Mouse (Mus musculus) regulatory T cell (primary cell): ENCODE measurements at regions not wholly inside any gene's neighbourhood (a gene's known extent, or its start where the extent isn't known, plus 50 kb on each side); places are given as distances from the start of the nearest gene placed in this dataset.
"Not testable (repeated sequence)": the region's sequence is repeated elsewhere in the genome, so short reads cannot be mapped to it uniquely, and the experiment has no call there.

ENCODE experiments used
- in situ Hi-C: fragments of 300-600 bp; cut with MboI, MseI; formaldehyde crosslinking; loops from one replicate; pipeline ENCODE4 v1.15.1; 2025; ENCODE audit warnings: high pct_unique_total_duplicates

DNA sequence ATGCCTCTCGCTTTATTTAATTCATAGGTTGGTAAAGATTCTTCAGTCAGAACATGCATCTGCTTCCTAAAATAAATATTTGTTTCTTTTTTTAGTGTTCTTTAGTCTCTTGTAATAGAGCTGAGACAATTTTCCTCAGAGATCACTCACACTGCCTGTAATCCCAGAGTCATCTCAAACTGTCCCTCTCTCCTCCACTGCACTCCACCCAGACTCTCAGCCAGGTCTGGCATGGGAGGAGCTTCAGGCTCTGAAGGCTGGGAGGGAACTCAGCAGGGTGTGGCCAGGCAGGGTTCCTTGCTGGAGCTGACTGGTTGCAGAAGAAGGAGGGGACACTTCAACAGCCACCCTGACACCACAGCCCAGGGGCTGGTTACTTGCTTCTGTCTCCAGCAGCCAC, 524.8 kb downstream of the Dad1 start:
- in situ Hi-C loops, result not testable (repeated sequence)

DNA sequence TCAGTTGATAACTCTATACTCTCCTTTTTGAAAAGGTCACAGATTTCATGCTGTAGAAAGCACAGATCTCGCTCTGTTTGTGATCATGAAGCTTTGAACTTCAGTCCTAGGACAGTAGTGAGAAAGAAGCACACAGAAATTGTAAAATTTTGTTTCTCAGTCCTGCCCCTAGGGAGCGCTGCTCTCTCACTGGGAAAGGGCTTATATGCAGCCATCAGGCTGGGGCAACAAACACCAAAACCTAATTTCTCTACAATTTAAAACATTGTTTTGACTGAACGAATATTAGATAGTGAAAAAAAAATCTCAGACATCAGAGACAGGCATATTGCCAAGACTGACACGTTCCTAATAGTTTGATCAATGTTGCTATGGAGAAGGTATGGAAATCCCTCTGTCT, 527.0 kb downstream of the Dad1 start:
- in situ Hi-C loops, result not testable (repeated sequence)

DNA sequence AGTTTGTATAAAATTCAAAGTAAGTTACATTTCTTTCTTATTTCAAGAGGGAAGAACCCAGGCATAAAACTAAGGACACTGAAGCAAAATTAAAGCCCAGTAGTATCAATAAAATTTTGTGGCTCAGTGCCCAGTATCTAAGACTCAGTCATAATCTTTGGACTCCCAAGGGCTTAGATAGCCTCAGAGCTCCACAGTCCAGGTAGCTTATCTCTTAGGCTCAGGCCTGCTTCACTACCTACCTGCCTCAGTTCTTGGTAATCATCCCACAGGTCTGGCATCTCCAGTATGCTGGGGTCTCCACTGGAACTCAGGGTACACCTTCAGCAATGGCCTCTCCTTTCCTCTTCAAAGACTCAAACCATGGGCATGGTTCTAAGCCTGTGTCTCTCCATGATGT, 530.3 kb downstream of the Dad1 start:
- in situ Hi-C loops, result not testable (repeated sequence)

DNA sequence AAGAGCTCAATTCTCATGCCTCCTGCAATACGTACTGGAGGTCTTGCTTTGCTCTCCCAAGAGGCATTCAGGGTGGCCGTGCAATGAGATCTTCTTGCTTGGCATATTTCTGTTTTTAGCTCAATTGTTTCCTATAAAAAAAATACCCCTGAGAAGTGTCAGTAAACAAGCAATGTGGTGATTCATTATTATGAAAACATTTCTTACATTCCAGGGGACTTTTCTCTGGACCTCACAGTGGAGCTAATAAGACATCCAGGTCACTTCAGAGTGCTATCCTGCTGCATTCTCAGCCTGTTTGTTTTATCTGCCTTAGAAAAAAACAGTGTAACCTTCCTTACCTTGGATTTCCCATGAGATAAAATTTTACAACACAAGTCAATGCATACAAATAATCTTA, 532.0 kb downstream of the Dad1 start:
- in situ Hi-C loops, result not testable (repeated sequence)

DNA sequence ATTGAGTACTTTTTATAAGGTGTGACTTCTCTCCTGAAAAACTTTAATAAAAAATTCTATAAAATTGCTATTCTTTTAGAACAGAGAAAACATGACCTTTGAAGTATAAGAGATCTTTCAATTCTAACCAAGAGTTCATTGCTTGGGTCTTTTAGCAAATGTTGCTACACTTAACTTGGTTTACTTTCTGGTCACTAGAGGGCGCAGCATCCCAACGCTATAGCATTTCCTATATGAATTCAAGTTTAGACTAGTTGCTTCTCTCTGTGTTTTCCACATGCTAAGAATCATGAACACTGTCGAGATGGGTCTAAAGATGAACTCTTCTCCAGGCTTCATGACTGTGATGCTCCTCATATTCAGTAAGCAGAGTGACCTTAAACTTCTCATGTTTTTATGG, 544.3 kb downstream of the Dad1 start:
- in situ Hi-C loops, result not testable (repeated sequence)

DNA sequence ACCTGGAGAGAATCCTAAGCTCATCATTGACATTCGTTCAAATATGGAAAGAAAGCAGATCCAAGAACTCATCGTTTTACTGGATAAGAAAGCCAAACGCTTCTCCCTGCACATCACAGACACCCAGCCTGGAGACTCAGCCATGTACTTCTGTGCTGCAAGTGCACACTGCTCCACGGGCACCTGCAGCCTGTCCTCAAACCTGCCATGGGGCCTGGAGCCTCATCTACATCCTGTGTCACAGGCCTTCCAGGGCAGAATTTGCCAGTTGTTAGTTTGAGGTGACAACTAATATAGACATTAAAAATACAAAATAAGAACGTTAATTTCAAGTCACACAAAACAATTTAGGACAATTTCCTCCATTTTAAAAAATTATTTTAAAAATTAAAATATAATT, 549.6 kb downstream of the Dad1 start:
- in situ Hi-C loops, result not testable (repeated sequence)

DNA sequence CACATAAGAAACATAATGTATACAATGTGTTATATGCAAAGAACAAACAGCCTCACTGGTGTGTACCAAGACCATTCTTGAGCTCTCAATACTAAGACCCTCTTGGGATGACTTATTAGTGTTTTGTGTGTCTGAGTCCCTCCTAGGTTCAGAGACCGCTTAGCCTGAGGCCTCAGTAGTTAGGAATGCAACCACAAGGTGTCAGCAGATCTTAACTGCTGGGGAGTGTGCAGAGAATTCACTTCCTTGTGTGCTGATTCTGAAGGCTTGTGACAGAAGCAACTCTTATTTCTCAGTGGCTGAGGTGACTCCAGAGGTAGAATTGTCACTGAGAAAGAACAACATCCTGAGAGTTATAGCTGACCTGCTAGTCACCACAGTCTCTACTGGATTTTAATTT, 550.3 kb downstream of the Dad1 start:
- in situ Hi-C loops, result not testable (repeated sequence)

DNA sequence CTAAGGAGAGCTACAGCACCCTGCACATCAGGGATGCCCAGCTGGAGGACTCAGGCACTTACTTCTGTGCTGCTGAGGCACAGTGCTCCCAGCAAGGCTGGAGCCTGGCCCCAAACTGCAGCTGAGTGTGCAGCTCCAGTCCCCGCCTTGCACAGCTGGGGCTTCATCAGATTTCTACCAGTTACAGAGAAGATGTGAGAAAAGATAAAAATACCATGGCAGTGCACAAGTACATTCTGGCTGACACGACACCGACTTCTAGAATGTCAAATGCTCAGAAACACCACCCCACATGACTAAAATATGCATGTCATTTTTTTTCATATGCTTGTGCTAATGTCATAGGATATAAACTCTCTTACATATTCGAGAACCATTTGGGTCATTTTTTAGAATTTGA, 569.8 kb downstream of the Dad1 start:
- in situ Hi-C loops, result not testable (repeated sequence)

DNA sequence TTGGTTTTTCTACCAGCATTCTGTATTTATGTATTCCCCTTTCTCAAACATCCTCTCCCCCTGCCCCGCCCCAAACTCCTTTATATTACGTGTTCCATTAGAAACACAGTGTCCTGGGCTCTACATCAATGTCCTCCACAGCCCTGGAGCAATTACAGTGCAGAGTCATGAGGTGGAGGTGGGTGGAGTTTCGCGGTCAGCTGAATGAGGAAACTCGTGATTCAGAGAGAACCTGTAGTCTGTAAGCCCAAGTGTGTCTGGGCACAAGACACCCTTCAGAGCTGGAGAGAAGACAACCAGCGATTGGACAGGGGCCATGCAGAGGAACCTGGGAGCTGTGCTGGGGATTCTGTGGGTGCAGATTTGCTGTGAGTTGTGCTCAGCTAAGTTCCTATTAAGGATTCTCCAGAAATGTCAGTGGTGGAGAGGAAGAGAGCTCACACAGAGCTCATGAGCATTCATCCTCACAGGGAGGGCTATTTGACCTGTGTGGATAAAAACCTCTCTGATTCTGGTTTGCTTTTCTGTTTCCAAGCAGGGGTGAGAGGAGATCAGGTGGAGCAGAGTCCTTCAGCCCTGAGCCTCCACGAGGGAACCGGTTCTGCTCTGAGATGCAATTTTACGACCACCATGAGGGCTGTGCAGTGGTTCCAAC, 570.4 kb downstream of the Dad1 start:
- in situ Hi-C loops, result not testable (repeated sequence)

DNA sequence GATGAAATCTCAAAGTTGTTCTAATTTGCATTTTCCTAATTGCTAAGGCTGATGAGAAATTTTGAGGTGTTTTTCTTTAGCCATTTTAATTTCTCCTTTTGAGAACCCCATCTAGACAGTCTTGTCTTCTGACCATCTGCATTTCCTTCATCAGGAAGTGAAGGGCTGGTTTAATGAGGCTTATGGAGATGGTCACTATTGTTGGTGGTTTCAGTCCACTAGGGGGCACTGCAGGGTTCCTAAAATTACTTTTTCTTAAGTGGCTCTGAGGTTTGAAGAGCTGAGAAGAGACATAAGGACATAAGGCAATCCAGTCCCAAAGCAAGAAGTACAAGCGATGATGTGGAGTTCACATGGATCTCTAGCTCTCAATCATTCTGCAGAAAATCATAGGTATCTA, 571.2 kb downstream of the Dad1 start:
- in situ Hi-C loops, result not testable (repeated sequence)

DNA sequence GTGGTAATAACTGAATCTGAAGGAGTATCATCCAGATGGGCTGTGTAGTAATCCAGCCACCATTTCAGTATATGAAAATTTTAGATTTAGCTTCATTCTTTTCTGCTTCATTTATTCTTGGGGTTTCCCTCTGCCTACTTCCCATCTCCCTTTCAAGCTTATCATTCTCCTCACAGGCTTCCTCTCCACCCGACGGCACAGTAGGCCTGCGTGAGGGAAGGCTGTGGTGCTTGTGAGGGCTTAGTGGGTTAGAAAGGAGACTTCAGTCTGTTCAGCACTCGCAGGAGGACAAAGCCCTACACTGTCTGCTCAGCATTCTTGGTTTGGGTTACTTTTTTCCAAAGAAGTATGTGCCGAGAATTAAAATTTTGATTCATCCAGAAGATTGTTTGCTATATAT, 572.6 kb downstream of the Dad1 start:
- in situ Hi-C loops, result not testable (repeated sequence)

DNA sequence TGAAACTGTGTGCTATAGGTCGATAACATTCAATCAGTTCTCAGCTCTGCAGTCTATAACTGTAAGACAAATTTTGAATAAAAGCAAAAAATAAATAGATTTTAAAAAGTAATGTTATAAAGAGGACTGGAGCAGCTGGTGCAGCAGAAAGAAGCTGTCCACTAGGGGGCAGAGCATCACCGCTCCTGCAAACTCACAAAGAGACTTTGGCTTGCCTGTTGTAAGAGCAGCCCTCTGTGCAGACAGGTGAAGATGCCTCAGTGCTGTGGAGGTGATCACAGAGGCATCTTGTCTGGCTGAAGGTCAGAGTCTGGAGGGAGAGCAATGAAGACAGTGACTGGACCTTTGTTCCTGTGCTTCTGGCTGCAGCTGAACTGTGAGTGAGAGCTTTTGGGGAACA, 588.2 kb downstream of the Dad1 start:
- in situ Hi-C loops, result not testable (repeated sequence)

DNA sequence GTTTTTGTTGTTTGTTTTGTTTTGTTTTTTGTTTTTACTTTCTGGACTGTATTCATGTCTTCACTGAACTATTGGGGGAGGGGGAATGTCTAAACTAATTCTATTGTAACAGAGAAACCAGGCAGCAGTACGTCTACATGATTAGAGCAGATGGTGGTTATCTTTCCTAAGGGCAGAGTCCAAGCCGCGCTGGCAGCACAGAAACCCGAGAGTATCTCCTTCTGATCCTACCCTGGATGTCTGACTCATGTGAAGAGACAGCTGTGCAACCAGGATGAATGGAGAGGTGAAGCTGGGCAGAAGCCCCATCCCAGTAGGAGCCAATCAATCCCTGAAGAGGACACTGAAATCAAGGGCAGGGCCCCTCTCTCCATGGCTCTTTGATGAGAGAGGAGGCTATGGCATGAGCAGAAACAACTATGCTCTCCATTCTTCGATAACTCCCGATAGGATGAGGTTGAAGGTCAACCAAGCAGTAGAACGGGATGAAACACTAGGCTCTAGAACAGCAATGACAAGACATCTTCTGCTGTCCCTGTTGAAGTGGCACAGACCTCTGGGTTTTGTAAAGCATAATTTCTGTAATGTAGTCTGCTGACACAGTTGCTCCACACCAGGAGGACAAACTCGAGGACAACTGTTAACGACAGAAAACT, 591.1 kb downstream of the Dad1 start:
- in situ Hi-C loops, result not testable (repeated sequence)

DNA sequence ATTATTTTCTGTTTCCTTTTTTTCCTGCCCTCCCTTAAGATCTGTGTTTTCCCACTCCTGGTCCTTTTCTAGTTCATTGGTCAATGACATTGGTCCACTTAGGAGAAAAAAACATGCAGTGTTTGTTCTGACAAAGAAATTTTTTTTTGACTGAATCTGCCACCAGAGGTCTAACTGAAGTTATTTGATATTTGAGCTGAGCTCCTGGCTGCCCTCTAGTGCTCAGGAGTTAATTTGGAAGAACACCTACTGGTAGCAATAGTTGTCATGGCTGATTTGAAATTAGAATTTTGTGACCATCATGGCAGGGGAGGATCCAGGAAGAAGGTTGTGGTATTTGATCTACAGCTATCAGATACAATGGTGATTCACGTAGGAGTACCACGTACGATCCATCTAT, 599.2 kb downstream of the Dad1 start:
- in situ Hi-C loops, result loop anchor here (10.0 kb wide), 1 partner anchor 690 kb away; no protein-coding TSS in a partner anchor

DNA sequence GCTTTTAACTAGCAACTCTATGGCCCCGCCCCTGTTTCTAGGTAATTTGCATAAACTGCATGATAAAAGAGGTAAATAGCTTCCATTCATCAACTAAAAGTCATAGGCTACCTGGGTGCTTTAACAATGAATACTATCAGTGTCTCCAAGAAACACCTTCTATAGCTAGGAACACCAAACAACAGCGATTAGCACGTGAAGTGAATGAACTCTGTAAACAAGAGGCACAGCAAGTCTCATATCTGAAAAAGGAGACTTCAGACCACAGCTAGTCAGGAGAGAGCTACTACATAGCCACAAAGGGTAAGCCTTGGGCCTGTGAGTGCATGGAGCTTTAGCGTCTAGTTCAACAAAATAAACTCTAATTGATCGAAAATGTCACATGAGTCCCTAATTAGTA, 602.8 kb downstream of the Dad1 start:
- in situ Hi-C loops, result loop anchor here (10.0 kb wide), 1 partner anchor 686 kb away; no protein-coding TSS in a partner anchor

DNA sequence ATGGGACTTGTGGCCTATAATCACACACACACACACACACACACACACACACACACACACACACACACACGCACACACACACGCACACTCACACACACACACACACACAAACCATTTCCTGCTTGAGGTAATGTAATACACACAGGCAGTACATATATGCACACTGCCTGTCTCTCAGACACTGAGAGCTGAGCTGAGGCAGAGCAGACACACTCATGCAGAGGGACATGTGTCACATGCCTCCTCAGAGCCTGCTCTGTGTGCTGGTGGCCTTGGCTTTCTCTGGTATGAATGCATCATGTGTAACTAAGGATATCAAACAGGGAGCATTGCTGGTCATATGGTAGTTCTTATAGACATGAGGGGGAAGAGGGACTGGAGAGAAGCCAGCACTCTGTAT, 604.7 kb downstream of the Dad1 start:
- in situ Hi-C loops, result loop anchor here (10.0 kb wide), 1 partner anchor 384 kb away; no protein-coding TSS in a partner anchor

DNA sequence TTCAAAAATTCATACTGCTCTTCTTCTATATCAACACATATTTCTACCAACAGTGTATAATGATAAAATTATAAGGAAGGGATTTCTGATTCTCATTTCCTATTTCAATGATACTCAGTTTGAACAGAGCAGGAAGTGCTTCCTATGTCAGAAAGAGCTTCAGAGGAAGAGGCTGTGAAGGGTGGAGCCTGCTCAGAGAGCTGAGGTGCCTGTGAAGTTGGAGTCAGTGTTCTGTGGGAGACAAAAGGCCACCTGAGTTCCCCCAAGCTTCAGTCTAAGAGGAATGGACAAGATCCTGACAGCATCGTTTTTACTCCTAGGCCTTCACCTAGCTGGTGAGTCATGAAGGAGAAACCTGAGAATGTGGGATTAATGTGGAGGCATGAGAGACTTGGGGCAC, 613.5 kb downstream of the Dad1 start:
- in situ Hi-C loops, result loop anchor here (10.0 kb wide), 1 partner anchor 376 kb away; no protein-coding TSS in a partner anchor

DNA sequence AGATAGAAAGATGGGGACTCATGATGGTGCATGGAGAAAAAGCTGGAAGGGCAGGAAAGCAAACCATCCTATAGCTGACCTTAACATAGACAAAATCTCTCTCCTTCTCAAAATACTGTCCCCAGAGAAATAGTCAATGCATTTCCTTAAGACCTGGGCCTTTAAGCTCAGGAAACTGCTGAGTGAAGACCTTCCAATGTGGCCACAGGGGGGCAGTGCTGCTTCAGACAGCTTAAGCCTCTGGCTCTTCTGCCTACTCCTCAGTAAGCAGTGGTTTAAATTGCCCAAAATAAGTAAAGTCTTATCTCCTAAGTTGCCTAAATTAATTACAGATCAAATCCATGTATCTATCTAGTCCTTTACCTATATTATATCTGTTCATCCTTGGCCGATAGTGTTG, 616.2 kb downstream of the Dad1 start:
- in situ Hi-C loops, result not testable (repeated sequence)

DNA sequence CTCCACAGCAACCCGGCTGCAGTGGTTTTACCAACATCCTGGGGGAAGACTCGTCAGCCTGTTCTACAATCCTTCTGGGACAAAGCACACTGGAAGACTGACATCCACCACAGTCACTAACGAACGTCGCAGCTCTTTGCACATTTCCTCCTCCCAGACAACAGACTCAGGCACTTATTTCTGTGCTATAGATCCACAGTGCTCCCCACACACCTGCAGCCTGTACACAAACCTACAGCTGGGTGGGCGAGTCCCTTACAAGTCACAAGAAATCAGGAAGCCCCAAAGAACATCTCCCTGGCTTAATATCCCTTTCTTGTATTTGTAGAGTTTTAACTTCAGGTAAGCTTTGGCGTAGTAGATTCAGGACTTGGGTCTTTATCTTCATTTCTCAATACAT, 618.7 kb downstream of the Dad1 start:
- in situ Hi-C loops, result not testable (repeated sequence)

DNA sequence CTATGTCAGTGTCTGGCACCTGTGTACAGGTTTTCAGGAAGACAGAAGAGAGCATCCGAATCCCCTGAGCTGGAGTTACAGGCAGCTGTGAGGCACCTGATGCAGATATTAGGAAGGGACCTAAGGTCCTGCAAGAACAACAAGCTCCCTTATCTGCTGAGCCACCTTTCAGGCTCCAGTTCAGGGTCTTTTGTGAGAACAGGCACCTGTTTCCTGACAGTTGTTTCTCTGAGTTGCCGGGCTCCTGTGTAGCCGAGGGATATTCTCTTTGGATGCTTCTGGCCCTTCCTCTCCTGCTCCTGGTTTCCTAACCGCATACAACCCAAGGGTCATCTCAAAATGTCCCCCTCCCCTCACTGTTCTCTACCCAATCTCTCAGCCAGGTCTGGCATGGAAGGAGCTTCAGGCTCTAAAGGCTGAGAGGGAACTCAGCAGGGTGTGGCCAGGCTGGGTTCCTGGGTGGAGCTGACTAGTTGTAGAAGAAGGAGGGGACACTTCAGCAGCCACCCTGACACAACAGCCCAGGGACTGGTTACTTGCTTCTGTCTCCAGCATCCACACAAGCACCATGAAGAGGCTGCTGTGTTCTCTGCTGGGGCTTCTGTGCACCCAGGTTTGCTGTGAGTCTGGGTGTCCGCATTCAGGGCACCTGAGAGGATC, 619.5 kb downstream of the Dad1 start:
- in situ Hi-C loops, result not testable (repeated sequence)

DNA sequence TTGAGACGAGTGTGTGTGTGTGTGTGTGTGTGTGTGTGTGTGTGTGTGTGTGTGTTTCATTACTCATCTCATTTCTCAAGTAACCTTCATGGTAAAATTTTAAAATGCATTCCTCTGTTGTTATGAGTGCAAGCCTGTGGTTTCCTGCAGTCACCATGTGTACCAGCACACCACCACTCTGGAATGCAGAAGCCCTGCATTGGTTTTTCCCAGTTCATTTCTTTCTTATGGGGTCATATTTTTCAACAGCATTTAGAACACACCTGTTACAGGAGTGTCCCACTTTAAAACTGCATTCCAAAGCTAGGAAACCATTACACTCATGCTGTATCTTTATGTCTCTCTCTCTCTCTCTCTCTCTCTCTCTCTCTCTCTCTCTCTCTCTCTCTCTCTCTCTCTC, 620.2 kb downstream of the Dad1 start:
- in situ Hi-C loops, result not testable (repeated sequence)

DNA sequence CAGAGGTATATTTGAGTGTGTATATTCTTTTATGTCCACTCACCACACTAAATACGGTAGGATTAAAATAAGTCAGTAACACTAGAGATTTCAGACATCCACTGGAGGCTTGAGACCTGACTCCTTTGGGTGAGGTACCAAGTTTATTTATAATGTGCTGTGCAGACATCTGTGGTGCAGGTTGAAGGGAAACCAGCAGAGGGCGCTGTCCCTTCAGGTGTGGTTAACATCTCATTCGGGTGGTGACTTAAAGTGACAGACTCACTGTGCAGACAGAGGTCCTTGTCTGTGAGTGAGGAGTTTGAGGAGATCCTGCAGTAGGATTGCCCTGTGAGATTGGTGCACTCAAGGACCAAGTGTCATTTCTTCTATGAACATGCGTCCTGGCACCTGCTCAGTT, 632.5 kb downstream of the Dad1 start:
- in situ Hi-C loops, result not testable (repeated sequence)

DNA sequence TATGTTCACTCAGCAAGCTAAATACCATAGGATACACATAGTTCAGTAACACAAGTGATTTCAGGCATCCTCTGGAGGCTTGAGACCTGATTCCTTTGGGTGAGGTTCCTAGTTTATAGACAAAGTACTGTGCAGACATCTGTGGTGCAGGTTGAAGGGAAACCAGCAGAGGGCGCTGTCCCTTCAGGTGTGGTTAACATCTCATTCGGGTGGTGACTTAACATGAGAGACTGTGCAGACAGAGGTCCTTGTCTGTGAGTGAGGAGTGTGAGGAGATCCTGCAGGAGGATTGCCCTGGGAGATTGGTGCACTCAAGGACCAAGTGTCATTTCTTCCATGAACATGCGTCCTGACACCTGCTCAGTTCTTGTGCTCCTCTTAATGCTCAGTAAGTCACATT, 637.8 kb downstream of the Dad1 start:
- in situ Hi-C loops, result not testable (repeated sequence)
